Mouse (Mus musculus) ES-E14 (cell line): ENCODE measurements around the gene Sppl2b. TPM values are rescaled to one million over a fixed set of nuclear protein-coding genes. Genes with fewer than 3 reads are reported as not detected.

Experiments used
- DNase-seq: peaks from one replicate; pipeline ENCODE4 v3.0.0-alpha.2; 2013; ENCODE audit warnings: low read depth, low spot score
- H3K27ac ChIP-seq: 2 replicates; pipeline ENCODE4 v1.5.1; 2012; ENCODE audit warnings: low read depth, mild to moderate bottlenecking, low read length, moderate library complexity, mixed read lengths; ENCODE audit not compliant: poor library complexity, insufficient read depth, severe bottlenecking
- H3K36me3 ChIP-seq: 2 replicates; pipeline ENCODE4 v1.6.1; 2012; ENCODE audit warnings: mild to moderate bottlenecking, low read length, moderate library complexity, mixed read lengths; ENCODE audit not compliant: control insufficient read depth, poor library complexity, insufficient read depth, severe bottlenecking
- H3K4me1 ChIP-seq, 2 experiments: fragments of 150-350 bp in 1 of 2; sonication (generic) in 1 of 2; 2 replicates each; pipeline ENCODE4 v1.6.1; 2012; ENCODE audit warnings: low read length in 2 of 2, mild to moderate bottlenecking in 1 of 2, mixed read lengths in 1 of 2; ENCODE audit not compliant: control insufficient read depth in 2 of 2, insufficient read depth in 2 of 2, poor library complexity in 1 of 2
- H3K4me3 ChIP-seq, 2 experiments: fragments of 150-350 bp in 1 of 2; sonication (generic) in 1 of 2; 2 replicates each; pipeline ENCODE4 v1.5.1; 2012; ENCODE audit warnings: low read length in 2 of 2, low read depth in 1 of 2, mild to moderate bottlenecking in 1 of 2, mixed read lengths in 1 of 2; ENCODE audit not compliant: insufficient read depth in 1 of 2, poor library complexity in 1 of 2, severe bottlenecking in 1 of 2
- H3K9ac ChIP-seq: 2 replicates; pipeline ENCODE4 v1.6.1; 2012; ENCODE audit warnings: low read depth, mild to moderate bottlenecking, low read length, mixed read lengths; ENCODE audit not compliant: poor library complexity, insufficient read depth, severe bottlenecking
- H3K9me3 ChIP-seq: fragments of 150-350 bp; sonication (generic); 2 replicates; pipeline ENCODE4 v1.6.1; 2012; ENCODE audit warnings: low read depth, mild to moderate bottlenecking, low read length; ENCODE audit not compliant: control insufficient read depth, insufficient read depth
- CHD2 ChIP-seq: IDR thresholded peaks from 2 replicates; pipeline ENCODE4 v1.6.1; 2014; ENCODE audit warnings: mild to moderate bottlenecking, low read depth, low read length, inconsistent platforms
- HCFC1 ChIP-seq: IDR thresholded peaks from 2 replicates; pipeline ENCODE4 v1.6.1; 2012; ENCODE audit warnings: low read length, inconsistent platforms, borderline replicate concordance; ENCODE audit not compliant: insufficient read depth
- MAFK ChIP-seq: IDR thresholded peaks from 2 replicates; pipeline ENCODE4 v1.6.1; 2014; ENCODE audit warnings: mild to moderate bottlenecking, low read depth, low read length, inconsistent platforms; ENCODE audit not compliant: insufficient read depth
- ZC3H11A ChIP-seq: IDR thresholded peaks from 2 replicates; pipeline ENCODE4 v1.6.1; 2012; ENCODE audit warnings: low read depth, mild to moderate bottlenecking, inconsistent platforms, low read length, borderline replicate concordance
- ZNF384 ChIP-seq: IDR thresholded peaks from 2 replicates; pipeline ENCODE4 v1.6.1; 2012; ENCODE audit warnings: low read depth, low read length, inconsistent platforms
- in situ Hi-C, 2 experiments: fragments of 600-800 bp; cut with MboI; formaldehyde crosslinking; loops; one replicate each; pipeline ENCODE4 v1.15.1; 2025; ENCODE audit warnings: low sequenced_read_pairs in 2 of 2, inconsistent platforms in 1 of 2; ENCODE audit not compliant: unreplicated experiment in 2 of 2
- total RNA-seq: library from RNA; depleted of rRNA; stranded (reverse); fragments of 300-350 nt; gene quantifications from 2 replicates; pipeline ENCODE4 v1.2.3, GENCODE M21; 2012

The Sppl2b gene
- total RNA-seq, 1 experiment: 38.9 TPM

DNA sequence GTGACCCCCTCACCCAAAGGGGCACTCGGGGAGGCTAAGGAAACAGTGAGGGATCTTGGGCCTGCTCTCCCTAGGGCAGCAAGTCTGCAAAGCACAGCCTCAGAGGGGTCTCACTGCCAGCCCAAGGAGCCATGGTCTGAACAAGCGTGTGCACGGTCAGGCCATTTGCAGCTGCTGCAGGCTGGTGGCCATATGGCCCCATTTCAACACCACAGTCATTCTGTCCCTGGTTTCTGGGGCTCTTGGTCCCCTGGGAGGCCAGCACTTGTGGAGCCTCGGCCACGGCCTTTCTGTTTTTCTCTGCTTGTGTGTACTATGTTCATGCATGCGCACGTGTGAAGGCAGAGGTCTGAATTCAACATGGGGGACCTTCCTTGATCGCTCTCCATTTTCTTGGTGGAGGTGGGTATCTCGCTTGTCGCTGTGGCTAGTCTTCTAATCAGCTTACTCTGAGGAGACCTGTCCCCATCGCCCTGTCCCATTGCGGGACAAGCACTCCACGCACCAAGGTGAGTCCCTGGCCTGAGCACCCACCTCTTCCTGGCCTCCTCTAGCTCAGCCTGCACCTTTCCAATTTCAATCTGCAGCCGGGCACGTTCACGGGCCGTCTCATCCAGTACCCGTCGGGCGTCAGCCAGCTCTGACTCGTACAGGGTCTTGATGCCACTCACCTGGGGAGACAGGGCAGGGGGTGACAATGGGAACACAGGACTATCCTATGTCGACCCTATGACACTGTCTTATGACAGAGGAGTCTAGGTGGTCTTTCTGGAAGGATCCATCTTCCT lies 54.5 kb downstream of the Sppl2b start:
- TF ChIP-seq CHD2: no peak
- no peak overlapping the region for H3K27ac ChIP-seq
- no peak overlapping the region for H3K4me3 ChIP-seq
- peaks cover 0 to 1% of the 10 kb centered on the region in 2 experiments; a peak in 1 of 4 replicates for H3K4me1 ChIP-seq
- H3K36me3 ChIP-seq: peaks cover 63% of the 10 kb centered on the region
- no peaks in the 10 kb centered on the region for H3K9me3 ChIP-seq
- no peak overlapping the region for H3K9ac ChIP-seq
- DNase-seq: no peak
- in situ Hi-C loops: no loop called here

DNA sequence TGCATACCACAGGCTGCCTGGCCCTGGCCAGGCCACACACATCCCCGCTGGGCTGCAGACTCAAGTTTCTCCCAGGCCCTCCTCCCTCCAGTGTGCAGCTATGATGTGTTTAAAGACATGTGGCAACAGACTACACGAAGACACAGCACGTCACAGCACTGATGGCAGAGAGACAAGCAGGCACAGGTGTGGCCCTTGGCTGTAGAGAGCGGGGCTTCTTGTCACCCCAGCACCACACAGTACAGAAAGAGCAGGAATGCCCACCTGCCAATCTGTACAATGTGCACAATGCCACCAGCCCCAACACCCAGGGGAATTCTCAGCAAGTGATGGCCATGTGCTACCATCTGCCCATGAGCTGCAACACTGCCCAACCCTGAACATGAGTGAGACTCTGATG lies 56.3 kb downstream of the Sppl2b start:
- no peaks in the 10 kb centered on the region for H3K4me1 ChIP-seq
- TF ChIP-seq ZNF384 (no peak), ZC3H11A (no peak), MAFK (no peak), CHD2 (no peak), HCFC1 (no peak)
- DNase-seq: no peak
- in situ Hi-C loops: no loop called here
- H3K4me3 ChIP-seq: no peak overlapping the region
- H3K27ac ChIP-seq: no peak overlapping the region
- H3K9ac ChIP-seq: no peak overlapping the region
- H3K36me3 ChIP-seq: peaks cover 63% of the 10 kb centered on the region
- no peaks in the 10 kb centered on the region for H3K9me3 ChIP-seq

DNA sequence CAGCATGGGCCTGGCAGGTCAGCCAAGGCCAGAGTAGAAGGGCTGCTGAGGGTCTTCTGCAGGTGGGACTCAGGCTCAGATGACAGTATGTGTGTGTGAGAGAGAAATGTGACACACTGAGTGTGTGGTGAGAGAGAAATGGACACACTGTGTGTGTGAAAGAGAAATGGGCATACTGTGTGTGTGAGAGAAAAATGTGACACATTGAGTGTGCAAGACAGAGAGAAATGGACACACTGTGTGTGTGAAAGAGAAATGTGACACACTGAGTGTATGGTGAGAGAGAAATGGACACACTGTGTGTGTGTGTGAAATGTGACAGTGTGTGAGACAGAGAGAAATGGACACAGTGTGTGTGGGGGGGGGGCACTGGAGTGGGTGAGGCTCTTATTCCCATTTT lies 56.8 kb downstream of the Sppl2b start:
- Histone ChIP-seq H3K9me3 (no peaks in the 10 kb centered on the region), H3K9ac (no peak overlapping the region), H3K4me1 (no peaks in the 10 kb centered on the region), H3K27ac (no peak overlapping the region), H3K36me3 (peaks cover 61% of the 10 kb centered on the region), H3K4me3 (no peak overlapping the region)
- TF ChIP-seq MAFK: no peak
- TF ChIP-seq ZC3H11A: no peak
- no peak for TF ChIP-seq HCFC1
- no peak for TF ChIP-seq ZNF384
- TF ChIP-seq CHD2: no peak
- in situ Hi-C loops: no loop called here
- no peak for DNase-seq

DNA sequence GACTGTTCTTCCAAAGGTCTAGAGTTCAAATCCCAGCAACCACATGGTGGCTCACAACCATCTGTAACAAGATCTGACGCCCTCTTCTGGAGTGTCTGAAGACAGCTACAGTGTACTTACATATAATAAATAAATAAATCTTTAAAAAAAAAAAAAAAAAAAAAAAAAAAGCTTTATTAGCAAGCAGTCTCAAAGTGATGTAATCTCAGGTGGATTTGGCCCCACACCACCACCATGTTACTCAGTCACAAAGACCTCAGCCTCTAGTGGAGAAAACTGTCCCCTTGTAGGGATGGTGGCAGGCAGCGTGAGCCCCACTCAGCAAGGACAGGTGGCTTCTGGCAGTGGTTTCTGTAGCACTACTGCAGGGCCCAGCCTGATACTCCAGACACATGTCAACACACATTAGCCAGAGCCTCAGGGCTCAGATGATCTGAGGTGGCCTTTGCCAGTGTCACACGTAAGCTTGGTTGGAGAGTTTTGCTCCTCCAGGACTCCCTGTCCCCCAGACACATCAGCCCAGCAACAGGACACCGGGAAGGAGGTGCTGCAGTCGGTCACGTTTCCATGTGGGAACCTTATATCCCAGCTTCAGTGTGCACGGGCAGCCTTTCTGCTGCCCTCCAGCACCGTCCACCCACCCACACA lies 58.4 kb downstream of the Sppl2b start:
- no peak for TF ChIP-seq MAFK
- TF ChIP-seq ZNF384: peak; percentile 71; the same call in 1 of the 2 replicates

More for the DNA sequence above, 58.4 kb downstream of the Sppl2b start:
- H3K4me1 ChIP-seq: peaks cover 0 to 3% of the 10 kb centered on the region in 2 experiments; a peak in 1 of 4 replicates
- DNase-seq: no peak
- H3K9ac ChIP-seq: no peak overlapping the region
- in situ Hi-C loops: no loop called here
- peaks cover 50% of the 10 kb centered on the region for H3K36me3 ChIP-seq
- no peak overlapping the region for H3K27ac ChIP-seq
- H3K9me3 ChIP-seq: no peaks in the 10 kb centered on the region
- no peak overlapping the region for H3K4me3 ChIP-seq
